Mouse (Mus musculus): ENCODE measurements around the gene Rrp9.

- TF ChIP-seq POLR2A (IDR thresholded peaks at IDR 0.05; ENCODE audit: low read depth, low read length): no peak
- TF ChIP-seq CTCF (IDR thresholded peaks at IDR 0.05; ENCODE audit: extremely low read depth, insufficient read depth, insufficient read length, insufficient replicate concordance): no peak
Measured at GRCm38 (mm10) chr9:106457163-106457559, 18.6 kb upstream of the Rrp9 start.
